Mouse (Mus musculus) cerebral cortex, adult 2 months (tissue): ENCODE data around the gene Camkk1.

Experiments used
- WGBS: fragments of 180-500 bp; shearing (Covaris S2); methylation state at CpG from one replicate; pipeline ENCODE4 v1.1.7; 2018; 5-methylcytosine and 5-hydroxymethylcytosine counted together

Camkk1 gene

DNA sequence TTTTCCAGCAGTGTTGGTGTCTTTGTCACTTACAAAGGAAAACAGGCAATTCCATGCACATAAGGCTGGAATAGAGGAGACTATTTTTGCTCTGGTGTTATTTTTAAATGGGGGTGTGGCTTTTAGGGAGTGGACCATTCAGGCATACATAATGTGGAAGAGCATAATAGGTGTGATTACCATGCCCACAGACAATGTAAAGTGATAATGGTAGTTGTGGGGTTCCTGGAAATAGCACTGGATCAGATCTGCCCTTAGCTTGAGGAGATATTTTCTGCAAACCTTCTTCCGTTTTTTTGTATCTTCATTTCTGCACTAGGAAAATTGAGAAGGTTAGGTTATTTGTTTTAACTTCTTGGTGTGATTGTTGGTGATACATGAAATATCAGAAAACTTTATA is 34.0 kb downstream of the Camkk1 start:
- WGBS: 69% methylated on average over 1 of the region's 1 CpGs

DNA sequence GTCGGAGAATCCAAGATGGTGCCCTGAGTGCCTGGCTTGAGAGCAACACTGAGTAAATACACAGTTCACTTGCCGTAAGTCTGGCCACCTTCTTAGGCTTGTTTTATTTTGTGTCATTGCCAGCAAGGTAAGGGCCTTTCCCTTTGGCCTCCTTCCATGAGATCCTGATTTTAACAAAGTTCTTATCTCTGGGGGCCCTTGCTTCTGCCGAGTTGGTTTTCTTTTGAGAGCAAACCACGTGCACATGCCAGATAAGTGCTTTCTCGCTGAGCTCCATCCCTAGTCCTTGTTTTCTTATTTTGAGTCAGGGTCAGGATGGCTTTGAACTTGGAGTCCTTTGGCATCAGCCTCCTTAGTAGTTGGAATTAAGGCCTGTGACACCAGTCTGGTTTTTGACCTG is 38.9 kb downstream of the Camkk1 start:
- 89% methylated on average over 5 of the region's 5 CpGs for WGBS

DNA sequence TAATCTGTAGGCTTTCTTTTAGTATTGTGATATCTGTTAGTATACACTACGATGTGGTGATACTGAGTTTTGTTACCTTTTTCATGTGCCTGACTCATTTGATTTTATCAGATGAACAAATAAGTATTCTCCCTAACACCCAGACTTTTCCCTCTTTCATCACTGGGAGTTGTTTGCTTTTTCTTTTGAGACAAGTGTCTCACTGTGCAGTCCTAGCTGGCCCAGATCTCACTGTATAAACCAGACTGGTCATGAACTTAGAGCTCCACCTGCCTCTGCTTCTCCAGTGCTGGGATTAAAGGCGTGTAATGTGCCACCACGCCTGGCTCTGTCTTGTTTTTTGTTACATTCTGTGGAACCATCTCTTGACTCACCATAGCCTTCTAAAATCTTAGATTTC is 40.8 kb downstream of the Camkk1 start:
- WGBS: 86% methylated on average over 3 of the region's 3 CpGs

DNA sequence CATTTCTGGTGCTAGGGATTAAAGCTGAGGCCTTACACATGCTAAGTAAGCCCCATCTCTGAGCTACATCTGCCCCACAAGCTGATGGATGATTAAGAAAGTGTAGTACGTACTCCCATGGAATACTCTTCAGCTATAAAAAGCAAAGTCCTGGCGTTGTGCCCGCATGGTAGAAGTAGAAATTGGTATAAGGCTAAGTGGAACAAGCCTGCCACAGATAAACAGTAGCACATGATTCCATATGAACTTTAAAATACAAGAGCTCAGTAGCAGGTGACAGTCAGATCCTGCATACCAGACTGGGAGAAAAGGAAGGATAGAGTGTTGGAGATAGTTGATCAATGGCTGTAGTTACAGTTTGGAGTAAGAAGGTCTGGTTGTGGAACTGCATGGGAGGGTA is 42.6 kb downstream of the Camkk1 start:
- WGBS: 71% methylated on average over 3 of the region's 3 CpGs

DNA sequence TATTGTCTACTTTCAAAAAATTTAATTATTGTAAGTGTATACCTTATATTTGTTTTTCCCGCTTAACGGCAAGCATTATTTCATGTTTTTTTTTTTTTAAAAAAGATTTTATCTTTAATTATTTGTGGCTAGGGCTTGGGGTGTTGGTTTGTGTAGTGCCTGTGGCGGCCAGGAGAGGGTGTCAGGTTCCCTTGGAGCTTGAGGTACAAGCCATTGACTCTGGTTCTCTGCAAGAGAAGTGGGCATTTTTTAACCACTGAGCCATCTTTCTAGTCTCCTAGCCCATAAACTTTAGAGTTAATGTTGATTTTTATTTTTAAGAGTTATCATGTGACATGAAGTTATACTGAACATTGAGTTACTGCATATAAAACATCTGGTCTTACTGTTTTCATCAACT is 53.0 kb downstream of the Camkk1 start:
- 87% methylated on average over 3 of the region's 3 CpGs for WGBS

DNA sequence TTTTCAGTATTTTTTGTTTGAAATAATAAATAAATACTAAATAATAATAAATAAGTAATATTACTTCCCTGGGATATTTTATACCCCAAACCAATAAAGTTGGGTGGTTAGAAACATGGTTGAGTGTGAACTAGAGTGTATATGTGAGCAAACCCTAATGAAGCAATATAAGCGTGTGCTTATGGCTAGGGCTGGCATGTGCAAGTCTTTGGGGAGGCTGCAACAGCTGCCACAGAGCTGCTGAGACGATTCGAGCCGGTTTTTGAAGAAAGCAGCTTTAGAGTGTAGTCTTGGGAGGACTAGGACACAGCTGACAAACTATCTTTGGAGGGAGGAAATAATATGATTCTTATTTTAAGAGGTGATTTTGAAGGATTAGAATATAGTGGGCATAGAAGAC is 57.5 kb downstream of the Camkk1 start:
- 51% methylated on average over 4 of the region's 4 CpGs for WGBS

DNA sequence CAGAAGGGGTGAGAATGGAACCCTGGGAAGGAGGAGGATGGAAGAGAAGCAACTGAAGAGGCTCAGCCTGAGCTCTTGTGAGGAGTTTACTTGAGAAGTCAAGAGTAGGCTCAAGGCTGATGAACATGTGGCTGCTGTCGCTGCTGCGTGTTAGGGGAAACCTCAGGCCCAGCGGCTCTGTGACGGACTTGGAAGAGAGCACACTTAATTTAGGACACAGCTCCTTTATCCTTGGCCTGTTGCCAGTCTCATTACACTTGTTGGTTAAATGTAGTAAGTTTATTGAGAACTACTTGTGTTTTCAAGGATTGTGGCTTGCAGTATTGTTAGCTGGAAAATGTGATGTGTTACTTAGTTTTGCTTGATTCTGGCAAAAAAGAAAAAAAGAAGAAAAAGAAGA is 57.9 kb downstream of the Camkk1 start:
- WGBS: 47% methylated on average over 4 of the region's 4 CpGs

DNA sequence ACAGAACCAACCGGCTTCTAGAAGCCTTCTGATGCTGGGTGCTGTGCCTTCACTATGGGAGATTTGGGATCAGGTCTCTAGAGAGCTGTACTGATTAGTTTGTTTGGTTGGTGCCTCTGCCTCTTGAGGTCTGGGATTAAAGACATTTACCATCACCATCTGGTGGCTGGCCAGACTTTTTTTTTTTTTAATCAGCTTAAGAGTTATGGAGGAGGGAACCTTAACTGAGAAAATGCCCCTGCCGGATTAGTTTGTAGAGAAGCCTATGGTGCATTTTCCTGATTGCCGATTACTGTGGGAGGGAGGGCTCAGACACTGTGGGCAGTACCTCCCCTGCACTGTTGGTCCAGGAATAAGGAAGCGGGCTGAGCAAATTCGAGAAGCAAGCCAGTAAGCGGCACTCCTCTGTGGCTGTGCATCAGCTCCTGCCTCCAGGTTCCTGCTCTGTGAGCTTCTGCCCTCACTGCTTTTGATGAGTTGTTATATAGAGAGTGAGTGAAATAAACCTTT is 58.5 kb downstream of the Camkk1 start:
- 55% methylated on average over 6 of the region's 6 CpGs for WGBS

DNA sequence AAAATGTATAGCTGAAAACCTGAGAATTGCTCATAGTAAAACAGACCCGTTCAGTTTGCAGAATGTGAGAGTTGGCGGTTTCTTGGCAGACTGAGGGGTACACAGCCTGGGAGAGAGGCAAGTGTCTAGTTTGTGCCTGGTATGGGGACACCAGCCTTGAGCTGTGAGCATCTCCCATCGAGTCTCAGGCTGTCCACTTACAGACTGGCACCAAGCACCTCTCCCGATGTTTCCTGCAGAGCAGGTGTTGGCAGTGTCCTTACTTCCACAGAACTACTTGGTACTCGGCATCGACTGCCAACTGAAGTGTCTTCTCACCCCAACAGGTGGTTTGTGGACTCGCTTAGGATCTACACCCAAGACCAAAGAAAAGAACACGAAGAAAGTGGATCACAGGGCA is 59.8 kb downstream of the Camkk1 start:
- WGBS: 68% methylated on average over 8 of the region's 8 CpGs

DNA sequence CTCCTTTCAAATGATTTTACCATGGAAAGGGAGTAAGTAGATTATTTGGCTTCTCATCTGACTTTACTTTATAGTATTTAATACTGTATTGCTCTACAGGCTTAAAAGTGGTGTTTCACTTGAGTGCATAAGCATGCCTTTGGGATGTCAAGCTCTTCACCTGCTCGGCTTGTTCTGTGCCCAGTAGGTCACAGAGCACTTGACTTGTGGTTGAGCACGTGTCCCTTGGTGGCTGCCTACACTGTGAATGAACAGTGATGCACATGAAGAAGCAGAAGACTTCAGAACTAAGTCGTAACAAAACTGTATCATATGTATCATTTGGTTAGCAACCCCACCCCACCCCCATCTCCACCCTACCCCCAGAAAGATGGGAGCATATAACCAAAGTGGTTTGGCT is 61.5 kb downstream of the Camkk1 start:
- 93% methylated on average over 3 of the region's 3 CpGs for WGBS

DNA sequence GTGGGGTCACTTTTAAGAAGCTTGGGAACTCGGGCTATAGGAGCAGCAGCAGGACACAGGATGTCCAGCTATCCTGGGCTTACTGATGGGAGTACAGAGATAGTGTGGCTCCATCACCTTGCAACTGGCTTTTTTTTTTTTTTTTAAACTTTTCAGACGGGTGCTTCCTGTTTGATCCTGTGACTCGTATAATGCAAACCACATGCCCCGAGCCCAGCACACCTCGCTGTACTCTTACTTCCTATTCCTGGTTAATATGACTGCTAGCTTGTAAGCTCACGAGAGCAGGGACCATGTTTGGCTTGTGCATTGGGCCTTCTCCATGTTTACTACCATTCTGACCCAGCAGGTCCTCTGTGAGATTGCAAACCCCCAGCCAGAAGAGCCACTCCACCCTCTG is 65.5 kb downstream of the Camkk1 start:
- 76% methylated on average over 6 of the region's 6 CpGs for WGBS

DNA sequence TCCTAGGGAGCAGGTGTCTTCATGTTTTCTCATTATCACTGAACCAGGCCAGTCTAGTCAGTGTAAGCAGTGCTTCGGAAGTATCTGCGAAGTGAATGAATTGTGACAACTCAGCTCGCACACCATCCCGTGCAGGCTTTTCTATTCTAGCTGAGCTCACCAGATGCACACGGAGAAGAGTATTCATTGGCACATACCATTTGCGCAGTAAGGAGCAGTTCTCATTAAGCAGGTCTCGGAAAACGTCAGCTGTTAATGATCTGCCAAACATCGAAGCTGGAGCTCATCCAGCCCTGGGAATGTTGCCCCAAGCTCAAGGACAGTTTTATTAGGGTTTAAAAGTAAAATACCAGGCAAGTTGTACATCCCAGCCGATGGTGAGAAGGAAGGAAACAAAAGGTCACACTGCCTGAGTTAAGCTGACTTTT is 66.0 kb downstream of the Camkk1 start:
- WGBS: 41% methylated on average over 10 of the region's 10 CpGs

DNA sequence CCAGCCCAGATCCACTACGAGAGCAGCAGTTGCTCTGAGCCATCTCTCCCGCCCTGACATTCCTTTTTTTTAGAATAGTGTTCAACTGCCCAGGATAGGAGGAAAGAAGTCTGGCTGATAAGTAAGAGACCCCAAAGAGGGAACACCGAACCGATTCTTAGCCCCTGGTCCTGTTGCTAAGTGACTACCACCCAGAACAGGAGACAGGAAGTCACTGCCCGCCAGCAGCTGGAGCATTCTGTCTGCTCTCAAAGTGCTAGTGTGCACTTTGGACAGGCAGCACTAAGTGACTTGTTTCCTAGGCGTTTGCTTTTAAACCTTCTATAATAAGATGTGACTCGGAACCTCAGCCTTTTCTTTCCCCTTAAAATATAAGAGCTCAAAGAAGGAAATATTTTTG is 66.6 kb downstream of the Camkk1 start:
- 34% methylated on average over 7 of the region's 7 CpGs for whole genome bisulfite sequencing

DNA sequence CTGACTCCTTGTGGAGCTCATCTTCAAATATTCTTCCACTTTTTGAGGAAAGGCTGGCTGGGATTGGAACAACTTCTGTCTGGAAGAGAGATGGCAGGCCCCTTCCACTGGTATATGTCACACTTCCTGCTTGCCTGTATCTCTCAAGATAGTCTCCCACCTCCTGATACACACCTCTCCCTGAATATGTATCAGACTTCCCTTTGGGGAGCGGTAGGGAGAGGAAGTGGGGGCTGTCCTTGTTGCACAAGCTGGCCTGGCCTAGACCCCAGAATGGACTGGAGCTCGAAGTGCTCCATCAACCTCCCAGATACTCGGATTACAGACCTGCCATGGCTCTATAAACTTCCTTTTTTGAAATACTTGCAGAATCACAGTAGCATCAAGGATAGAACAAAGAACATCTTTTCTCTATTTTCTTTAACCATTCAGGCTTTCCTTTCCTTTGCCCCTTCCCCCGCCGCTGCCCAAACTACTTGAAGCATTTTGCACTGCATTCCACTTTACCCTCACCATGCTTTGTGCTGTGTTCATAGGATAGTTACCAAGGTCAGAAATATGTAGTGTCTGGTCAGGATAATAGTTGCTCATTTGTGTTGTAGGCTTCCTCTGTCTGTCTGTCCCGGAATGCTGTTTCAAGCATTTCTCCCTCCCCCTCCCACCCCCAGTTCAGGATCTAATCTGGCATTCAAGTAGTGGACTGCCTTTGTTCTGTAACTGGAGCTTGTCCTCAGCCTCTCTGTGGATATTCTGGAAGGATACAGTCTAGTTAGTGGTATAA is 69.1 kb downstream of the Camkk1 start:
- WGBS: 46% methylated on average over 6 of the region's 6 CpGs

DNA sequence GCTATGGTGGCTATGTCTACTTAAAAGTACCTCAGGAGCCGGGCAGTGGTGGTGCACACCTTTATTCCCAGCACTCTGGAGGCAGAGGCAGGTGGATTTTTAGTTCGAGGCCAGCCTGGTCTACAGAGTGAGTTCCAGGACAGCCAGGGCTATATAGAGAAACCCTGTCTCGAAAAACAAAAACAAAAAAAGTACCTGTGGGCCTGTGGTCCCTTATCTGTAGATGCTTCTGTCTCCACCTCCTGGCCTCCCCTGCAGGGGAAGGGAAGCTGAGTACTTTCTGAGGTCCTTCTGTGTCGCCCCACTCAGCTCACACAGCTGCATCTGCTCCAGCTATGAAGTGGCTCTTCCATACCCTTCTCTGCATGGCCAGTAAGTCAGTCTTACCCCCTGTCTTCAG is 71.5 kb downstream of the Camkk1 start, which contains the start of gene Itgae:
Gene Itgae, plus strand, starts transcription at position 301 of the 400 bp plus-strand sequence.
- WGBS: 92% methylated on average over 4 of the region's 4 CpGs

DNA sequence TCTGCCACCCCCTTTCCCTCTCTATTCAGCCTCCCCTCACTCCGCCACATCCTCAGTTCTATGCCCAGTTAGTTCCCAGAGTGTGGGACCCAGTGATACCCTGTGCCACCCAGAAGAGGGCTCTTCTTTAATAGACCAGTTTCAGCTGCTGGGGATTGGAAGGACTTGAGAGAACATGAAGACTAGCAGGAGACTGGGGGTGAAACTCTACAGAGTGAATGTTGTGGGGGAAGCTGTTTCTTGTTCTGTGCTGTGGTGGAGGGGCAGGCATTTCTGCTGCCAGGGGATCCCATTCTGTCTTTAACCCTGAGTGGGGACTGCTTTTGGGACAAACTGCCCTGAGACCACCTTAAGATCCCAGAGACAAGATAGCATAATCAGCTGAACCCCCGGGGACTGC is 72.0 kb downstream of the Camkk1 start:
- 84% methylated on average over 2 of the region's 2 CpGs for WGBS
